In genomic region chr10:33653142-33653541, GRCm38 (mm10) we compare ENCODE assay signal across 7 mouse cellular contexts. TPM values are rescaled to one million over a fixed set of nuclear protein-coding genes. Genes with fewer than 3 reads are reported as not detected.
DNase-seq lines count a peak whose midpoint lies in the region.

No protein-coding gene starts in this region.

- no peak overlapping the region for H3K27ac ChIP-seq in limb, embryonic 10.5 days

- no peak overlapping the region for H3K4me3 ChIP-seq in limb, embryonic 10.5 days

- no peaks in the 10 kb centered on the region for H3K9me3 ChIP-seq in limb, embryonic 10.5 days (replicated peaks)

- DNase-seq in lung, postnatal 10 days: peak; percentile 56
- no peak for DNase-seq in lung, adult 18-20 months
- DNase-seq in adrenal gland, adult (ENCODE audit: inconsistent age in 2 of 2, low spot score in 1 of 2): peak; percentile 53 to 92
- peak; percentile 59 to 86 for DNase-seq in cerebellum, postnatal 4 days (ENCODE audit: low spot score in 2 of 2)
- DNase-seq in kidney, adult 9 months: peak; percentile 89
- DNase-seq in limb, embryonic 10.5 days (ENCODE audit: low spot score): peak; percentile 43
- DNase-seq in spleen, adult 18-20 months: no peak

- no peaks in the 10 kb centered on the region for H3K36me3 ChIP-seq in limb, embryonic 10.5 days

- H3K27me3 ChIP-seq in limb, embryonic 10.5 days (ENCODE audit: low read depth, poor library complexity, severe bottlenecking): no peaks in the 10 kb centered on the region

- no peaks in the 10 kb centered on the region for H3K4me1 ChIP-seq in limb, embryonic 10.5 days

RNA-seq across cellular contexts. Expression of gene Clvs2, which starts 28.6 kb away (rescaled TPM):
- not detected in 2 replicates for polyA plus RNA-seq in limb, embryonic 10.5 days (2016; fragmentation: Nextera tagmentation; extraction: Ambion mirVana)

Comparison
In these comparisons a context has a peak if more than half of its experiments do, and no peak if none do; other contexts are left out.
1. DNase-seq: peak in lung, postnatal 10 days (single experiment), adrenal gland, adult (2 of 2), cerebellum, postnatal 4 days (2 of 2), kidney, adult 9 months (single experiment) and limb, embryonic 10.5 days (single experiment); none in lung, adult 18-20 months (0 of 2) and spleen, adult 18-20 months (0 of 2).